Mouse (Mus musculus): Measurements from ENCODE around the gene Klrb1b. TPM values are rescaled to one million over a fixed set of nuclear protein-coding genes. Genes with fewer than 3 reads are reported as not detected.
A peak's percentile ranks its signal among the peaks of the same experiment; 100 is the strongest.
"Not testable (repeated sequence)": the region's sequence is repeated elsewhere in the genome, so short reads cannot be mapped to it uniquely, and the experiment has no call there.

Klrb1b gene
- polyA plus RNA-seq, 1 experiment from 2014 or later, result not detected

DNA sequence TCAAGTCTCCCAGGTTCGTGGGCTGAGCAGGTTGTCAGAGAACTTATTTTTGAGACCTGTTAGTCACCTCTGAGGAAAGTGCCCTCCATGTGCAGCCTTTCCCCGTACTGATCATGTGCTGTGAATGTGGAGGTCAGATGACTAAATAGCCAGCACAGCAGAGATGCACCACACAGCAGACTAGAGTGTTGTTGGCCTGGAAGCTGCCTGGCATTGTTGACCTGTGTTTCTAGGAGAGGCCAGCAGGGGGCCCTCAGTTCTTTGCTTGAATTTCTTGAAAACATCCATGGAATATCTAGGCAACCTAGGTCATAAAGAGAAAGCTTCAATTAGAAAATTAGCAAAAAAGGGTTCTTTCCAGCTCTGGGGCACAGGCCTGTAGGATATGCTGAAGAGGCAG, 23.8 kb upstream of the Klrb1b start:
- Histone ChIP-seq H3K9ac (replicated peaks) (no peak overlapping the region), H3K4me1 (0 out of 2 replicates have a peak, but pooled peaks cover 6% of the 10 kb centered on the region), H3K36me3 (no peaks in the 10 kb centered on the region), H3K27me3 (replicated peaks) (no peaks in the 10 kb centered on the region), H3K4me2 (no peak overlapping the region), H3K9me3 (replicated peaks) (no peaks in the 10 kb centered on the region), H3K27ac (replicated peaks) (no peak overlapping the region), H3K4me3 (replicated peaks) (no peak overlapping the region)
- ATAC-seq (ENCODE audit: low FRiP score), result peak; percentile 20; the same call in 1 of the 2 replicates
- WGBS, result 45% methylated on average over 2 of the region's 2 CpGs

DNA sequence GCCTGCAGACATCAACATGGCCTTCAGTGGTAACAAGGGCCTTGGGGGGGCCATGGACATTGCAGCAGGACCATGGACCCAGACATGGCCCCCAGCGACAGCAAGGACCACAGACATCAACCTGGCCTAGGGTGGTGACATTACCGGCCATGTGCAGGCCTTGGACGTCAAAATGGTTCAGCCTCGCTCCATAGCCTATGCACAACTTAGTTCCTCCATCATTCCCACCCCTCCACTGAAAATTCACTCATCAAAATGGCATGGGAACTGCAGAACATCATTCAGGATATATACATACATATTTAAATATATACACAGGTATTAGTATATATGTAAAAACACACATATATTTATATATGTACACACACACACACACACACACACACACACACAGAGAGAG, 21.3 kb upstream of the Klrb1b start:
- no peak overlapping the region for H3K27ac ChIP-seq (replicated peaks)
- no peaks in the 10 kb centered on the region for H3K27me3 ChIP-seq (replicated peaks)
- H3K36me3 ChIP-seq, result no peaks in the 10 kb centered on the region
- 91% methylated on average over 4 of the region's 4 CpGs for WGBS
- no peaks in the 10 kb centered on the region for H3K9me3 ChIP-seq (replicated peaks)
- peaks cover 11% of the 10 kb centered on the region for H3K4me1 ChIP-seq
- H3K9ac ChIP-seq (replicated peaks), result no peak overlapping the region
- H3K4me3 ChIP-seq (replicated peaks), result no peak overlapping the region
- no peak overlapping the region for H3K4me2 ChIP-seq
- no peak for ATAC-seq (ENCODE audit: low FRiP score)

DNA sequence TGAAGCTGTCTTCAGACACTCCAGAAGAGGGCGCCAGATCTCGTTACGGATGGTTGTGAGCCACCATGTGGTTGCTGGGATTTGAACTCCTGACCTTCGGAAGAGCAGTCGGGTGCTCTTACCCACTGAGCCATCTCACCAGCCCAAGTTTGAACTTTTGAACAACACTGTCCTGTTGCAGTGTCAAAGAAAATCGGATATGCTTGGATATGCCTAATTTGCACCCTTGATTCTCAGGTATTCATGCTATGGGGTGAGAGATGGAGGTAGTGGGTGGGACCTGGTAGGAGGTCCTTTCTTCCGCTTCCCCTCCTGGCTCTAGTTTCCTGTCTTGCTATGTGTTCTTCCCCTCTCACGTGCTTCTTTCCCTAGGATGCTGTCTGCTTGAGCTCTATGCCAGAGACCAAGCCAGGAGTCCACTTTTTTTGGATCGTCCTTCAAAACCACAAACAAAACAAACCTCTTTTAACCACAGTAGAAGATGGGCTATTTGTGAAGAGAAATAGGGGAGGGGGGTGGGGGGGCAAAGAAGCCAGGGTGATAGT, 19.9 kb upstream of the Klrb1b start:
- Histone ChIP-seq H3K4me1 (peaks cover 18% of the 10 kb centered on the region), H3K9me3 (replicated peaks) (no peaks in the 10 kb centered on the region), H3K36me3 (no peaks in the 10 kb centered on the region), H3K9ac (replicated peaks) (no peak overlapping the region), H3K4me2 (no peak overlapping the region), H3K27ac (replicated peaks) (no peak overlapping the region), H3K27me3 (replicated peaks) (no peaks in the 10 kb centered on the region), H3K4me3 (replicated peaks) (no peak overlapping the region)
- no peak for ATAC-seq (ENCODE audit: low FRiP score)
- WGBS, result 70% methylated on average over 6 of the region's 9 CpGs

DNA sequence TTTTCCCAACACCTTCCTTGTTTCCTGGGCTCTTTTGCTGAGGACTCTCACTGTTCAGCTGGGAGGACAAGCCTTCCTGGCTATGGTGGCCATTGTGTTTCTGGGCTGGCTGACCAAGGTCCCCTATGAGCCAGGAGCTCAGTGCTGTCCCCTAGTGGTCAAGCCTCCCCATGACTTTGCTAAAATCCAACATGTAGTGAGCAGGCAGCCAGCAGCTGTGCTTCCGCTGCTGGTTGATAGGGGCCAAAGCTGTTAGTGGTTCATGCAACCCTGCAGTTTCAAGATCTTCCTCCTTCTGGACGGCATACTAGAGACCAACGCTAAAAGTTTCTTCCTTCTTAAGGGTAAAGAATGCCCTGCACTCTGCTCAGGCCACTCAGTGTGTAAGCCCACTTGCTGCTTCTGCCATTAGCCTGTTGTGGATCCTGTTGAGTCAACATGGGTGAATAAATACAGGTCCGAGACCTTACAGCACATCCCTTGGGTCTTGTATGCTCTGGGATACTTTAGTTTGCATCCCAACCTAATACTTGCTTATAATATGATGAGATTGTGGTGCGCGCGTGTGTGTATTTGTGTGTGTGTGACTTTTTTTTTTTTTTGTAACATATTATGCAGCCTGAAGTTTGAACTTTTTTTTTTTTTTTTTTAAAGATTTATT, 19.3 kb upstream of the Klrb1b start:
- Histone ChIP-seq H3K4me3 (replicated peaks) (no peak overlapping the region), H3K9me3 (replicated peaks) (no peaks in the 10 kb centered on the region), H3K4me1 (peaks cover 18% of the 10 kb centered on the region), H3K9ac (replicated peaks) (no peak overlapping the region), H3K4me2 (peak overlapping the region; percentile 9; the same call in 1 of the 2 replicates), H3K27ac (replicated peaks) (0 out of 2 replicates have a peak overlapping the region, but pooled peaks have one; percentile 37), H3K27me3 (replicated peaks) (no peaks in the 10 kb centered on the region), H3K36me3 (no peaks in the 10 kb centered on the region)
- ATAC-seq (ENCODE audit: low FRiP score), result no peak
- 34% methylated on average over 7 of the region's 7 CpGs for WGBS

DNA sequence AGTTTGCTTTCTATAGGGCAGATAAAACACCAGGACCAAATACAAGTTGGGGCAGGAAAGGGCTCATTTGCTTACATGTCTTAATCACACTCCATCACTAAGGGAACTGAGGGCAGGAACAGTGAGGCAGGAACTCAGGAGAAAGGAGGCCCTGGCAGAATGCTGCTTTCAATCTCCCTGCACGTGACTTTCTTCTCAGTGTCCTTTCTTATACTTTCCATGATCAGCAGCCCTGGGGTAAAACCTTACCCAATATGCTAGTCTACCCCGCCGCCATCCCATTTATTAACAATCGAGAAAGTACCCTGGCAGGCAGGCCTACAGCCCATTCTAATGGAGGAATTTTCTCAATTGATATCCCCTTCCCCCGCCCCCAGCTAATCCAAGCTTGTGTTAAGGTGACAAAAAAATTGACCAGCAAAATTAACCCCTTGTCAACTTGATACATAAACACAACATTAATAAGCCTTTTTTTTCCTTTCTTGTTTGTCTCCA, 18.5 kb upstream of the Klrb1b start:
- H3K36me3 ChIP-seq, result no peaks in the 10 kb centered on the region
- H3K9ac ChIP-seq (replicated peaks), result 0 out of 2 replicates have a peak overlapping the region, but pooled peaks have one; percentile 14
- H3K27ac ChIP-seq (replicated peaks), result no peak overlapping the region
- ATAC-seq (ENCODE audit: low FRiP score), result no peak
- H3K4me1 ChIP-seq, result peaks cover 21% of the 10 kb centered on the region
- no peaks in the 10 kb centered on the region for H3K27me3 ChIP-seq (replicated peaks)
- no peaks in the 10 kb centered on the region for H3K9me3 ChIP-seq (replicated peaks)
- H3K4me3 ChIP-seq (replicated peaks), result peak overlapping the region; percentile 93
- WGBS, result 88% methylated on average over 5 of the region's 5 CpGs
- H3K4me2 ChIP-seq, result peak overlapping the region; percentile 69

DNA sequence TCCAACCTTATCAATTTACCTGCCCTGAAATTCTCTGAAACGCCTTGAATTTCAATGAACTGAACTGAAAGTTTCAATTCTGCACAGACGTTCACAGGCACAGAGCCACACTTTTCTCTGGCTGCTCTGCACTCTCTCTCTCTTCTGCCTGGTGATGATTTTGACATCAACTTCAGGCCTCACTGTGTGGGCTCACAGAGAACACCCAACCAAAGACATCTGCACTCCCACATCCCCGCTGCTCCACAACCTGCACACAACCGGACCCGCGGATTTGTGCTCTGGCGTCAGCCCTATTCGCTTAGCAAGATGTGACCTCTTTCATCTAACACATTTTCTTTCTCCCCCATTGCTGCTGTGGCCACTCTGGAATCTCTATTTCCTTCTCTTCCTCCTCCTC, 18.0 kb upstream of the Klrb1b start:
- H3K9ac ChIP-seq (replicated peaks), result 0 out of 2 replicates have a peak overlapping the region, but pooled peaks have one; percentile 14
- 35% methylated on average over 8 of the region's 8 CpGs for WGBS
- no peaks in the 10 kb centered on the region for H3K9me3 ChIP-seq (replicated peaks)
- 0 out of 2 replicates have a peak overlapping the region, but pooled peaks have one; percentile 91 for H3K27ac ChIP-seq (replicated peaks)
- H3K36me3 ChIP-seq, result no peaks in the 10 kb centered on the region
- H3K4me2 ChIP-seq, result peak overlapping the region; percentile 69
- H3K27me3 ChIP-seq (replicated peaks), result no peaks in the 10 kb centered on the region
- H3K4me1 ChIP-seq, result peaks cover 24% of the 10 kb centered on the region
- H3K4me3 ChIP-seq (replicated peaks), result peak overlapping the region; percentile 93
- ATAC-seq (ENCODE audit: low FRiP score), result no peak

DNA sequence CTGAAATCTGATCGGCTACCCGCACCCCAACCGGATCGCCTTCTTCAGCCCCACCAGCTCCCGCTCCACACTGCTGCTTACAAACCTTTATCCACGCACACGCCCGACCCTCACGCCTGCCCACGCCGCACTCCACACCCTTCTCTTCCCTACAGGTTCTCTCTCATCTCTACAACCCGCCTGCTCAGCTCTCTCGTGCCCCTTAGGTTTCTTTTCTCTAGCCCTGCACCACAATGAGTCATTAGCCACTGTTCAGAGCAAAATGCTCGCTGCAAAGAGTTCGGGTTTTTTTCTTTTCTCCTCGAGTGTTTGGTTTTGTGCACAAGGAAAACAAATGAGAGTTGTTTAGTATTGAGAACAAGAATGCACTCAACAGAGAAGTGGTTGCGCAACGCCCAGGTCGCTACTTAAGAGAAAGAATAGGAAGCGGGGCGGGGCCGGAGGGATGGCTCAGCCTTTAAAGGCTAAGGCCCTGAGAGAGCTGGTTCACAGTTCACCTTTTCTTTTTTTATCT, 17.4 kb upstream of the Klrb1b start:
- under 1% methylated on average over 22 of the region's 22 CpGs for WGBS
- peak; percentile 52 for ATAC-seq (ENCODE audit: low FRiP score)
- peak overlapping the region; percentile 91 for H3K27ac ChIP-seq (replicated peaks)

DNA sequence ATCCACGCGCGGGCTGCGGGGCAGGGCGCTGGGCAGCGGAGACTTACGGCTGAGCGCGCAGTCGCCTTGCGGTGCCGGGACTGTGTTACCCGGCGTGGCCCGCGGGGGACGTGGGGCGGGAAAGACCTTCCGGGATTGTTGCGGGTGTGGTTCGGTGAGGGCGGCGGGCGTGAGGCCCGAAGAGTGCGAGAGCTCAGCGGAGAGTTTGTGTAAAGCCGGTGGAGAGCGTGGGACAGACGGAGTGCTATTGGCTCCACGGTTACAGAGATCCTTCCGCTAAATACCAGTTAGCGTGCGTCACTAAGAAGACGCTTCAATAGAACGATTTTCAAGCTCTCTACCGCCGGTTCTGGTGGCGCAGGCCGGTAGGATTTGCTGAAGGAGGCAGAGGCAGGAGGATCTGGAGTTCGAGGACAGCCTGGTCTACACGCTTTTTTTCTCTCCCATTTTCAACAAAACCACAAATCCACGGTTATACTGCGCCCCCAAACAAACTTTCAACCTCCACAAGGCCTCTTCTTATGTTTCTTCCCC, 16.9 kb upstream of the Klrb1b start:
- H3K9ac ChIP-seq (replicated peaks), result peak overlapping the region; percentile 76
- no peaks in the 10 kb centered on the region for H3K27me3 ChIP-seq (replicated peaks)
- H3K36me3 ChIP-seq, result no peaks in the 10 kb centered on the region
- H3K4me3 ChIP-seq (replicated peaks), result peak overlapping the region; percentile 93
- peak; percentile 84 for ATAC-seq (ENCODE audit: low FRiP score)
- under 1% methylated on average over 41 of the region's 44 CpGs for WGBS
- H3K9me3 ChIP-seq (replicated peaks), result no peaks in the 10 kb centered on the region
- H3K4me2 ChIP-seq, result peak overlapping the region; percentile 69
- peak overlapping the region; percentile 95 for H3K27ac ChIP-seq (replicated peaks)
- peaks cover 24% of the 10 kb centered on the region for H3K4me1 ChIP-seq

More for the DNA sequence above, 17.4 kb upstream of the Klrb1b start:
- H3K4me1 ChIP-seq, result peaks cover 24% of the 10 kb centered on the region
- no peaks in the 10 kb centered on the region for H3K27me3 ChIP-seq (replicated peaks)
- no peaks in the 10 kb centered on the region for H3K9me3 ChIP-seq (replicated peaks)
- H3K4me2 ChIP-seq, result peak overlapping the region; percentile 69
- H3K9ac ChIP-seq (replicated peaks), result peak overlapping the region; percentile 76
- no peaks in the 10 kb centered on the region for H3K36me3 ChIP-seq
- peak overlapping the region; percentile 93 for H3K4me3 ChIP-seq (replicated peaks)

DNA sequence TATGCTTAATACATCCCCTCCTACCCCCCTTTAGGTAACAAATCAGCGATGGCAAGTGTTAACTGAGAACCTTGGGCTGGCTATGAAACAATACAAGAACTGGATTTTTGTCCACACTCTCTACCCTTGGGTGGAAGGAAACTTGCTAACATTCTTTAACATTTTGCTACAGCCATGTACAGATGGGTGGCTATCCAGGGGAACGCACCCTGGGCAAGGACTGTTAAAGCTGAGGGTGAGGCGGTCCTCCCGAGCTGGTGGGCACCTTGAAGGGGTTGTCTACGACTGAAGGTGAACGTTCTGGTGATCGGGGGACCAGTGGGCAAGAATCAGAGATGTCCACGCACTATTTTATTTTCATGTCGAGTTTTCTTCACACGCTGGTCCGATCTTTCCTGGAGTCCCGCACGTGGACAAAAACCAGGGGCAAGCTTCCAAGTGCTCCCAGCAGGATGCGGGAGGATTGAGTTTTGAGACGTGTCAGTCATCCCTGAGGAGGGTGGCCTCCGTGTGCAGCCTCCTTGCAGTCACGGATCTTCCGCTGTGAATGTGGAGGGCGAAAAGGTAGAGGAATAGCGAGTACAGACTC, 16.3 kb upstream of the Klrb1b start:
- H3K4me3 ChIP-seq (replicated peaks), result peak overlapping the region; percentile 93
- WGBS, result 1% methylated on average over 20 of the region's 20 CpGs
- peak overlapping the region; percentile 95 for H3K27ac ChIP-seq (replicated peaks)
- no peaks in the 10 kb centered on the region for H3K9me3 ChIP-seq (replicated peaks)
- H3K4me2 ChIP-seq, result peak overlapping the region; percentile 69
- no peaks in the 10 kb centered on the region for H3K36me3 ChIP-seq
- H3K27me3 ChIP-seq (replicated peaks), result no peaks in the 10 kb centered on the region
- peak overlapping the region; percentile 73 for H3K9ac ChIP-seq (replicated peaks)
- no peak for ATAC-seq (ENCODE audit: low FRiP score)
- H3K4me1 ChIP-seq, result peaks cover 26% of the 10 kb centered on the region

DNA sequence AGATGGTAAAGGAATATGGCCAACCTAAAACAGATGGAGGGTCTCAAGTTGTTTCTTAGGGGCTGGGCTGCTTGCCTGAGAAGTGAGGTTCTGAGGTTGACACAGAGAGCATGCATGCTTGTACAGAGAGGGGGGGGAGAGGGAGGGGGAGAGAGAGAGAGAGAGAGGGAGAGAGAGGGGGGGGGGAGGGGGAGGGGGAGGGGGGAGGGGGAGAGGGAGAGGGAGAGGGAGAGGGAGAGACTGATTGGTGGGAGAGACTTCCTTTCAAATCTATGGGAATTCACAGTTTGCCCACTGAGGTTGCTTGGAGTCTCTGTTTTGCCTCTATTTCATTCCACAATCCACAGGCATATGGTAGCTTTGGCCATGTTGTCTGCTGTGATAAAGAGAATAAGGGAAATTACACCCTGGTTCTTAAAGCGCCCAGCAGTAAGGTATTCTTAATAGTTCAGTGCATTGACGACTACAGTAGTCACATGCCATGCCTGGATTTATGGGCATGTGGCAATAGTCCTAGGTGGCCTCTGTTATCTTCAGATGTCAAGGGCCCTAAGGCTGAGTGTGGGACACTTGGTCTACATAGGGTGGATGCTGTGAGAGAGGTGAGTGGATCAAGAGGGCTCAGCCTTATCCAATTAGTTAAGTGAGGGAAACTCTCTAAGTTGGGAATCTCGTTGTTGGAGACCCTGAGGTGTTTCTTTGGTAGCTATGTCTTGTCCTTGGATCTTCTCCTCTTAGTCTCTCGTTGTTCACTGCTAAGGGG, 15.4 kb upstream of the Klrb1b start:
- peaks cover 33% of the 10 kb centered on the region for H3K4me1 ChIP-seq
- H3K9me3 ChIP-seq (replicated peaks), result no peaks in the 10 kb centered on the region
- no peak for ATAC-seq (ENCODE audit: low FRiP score)

DNA sequence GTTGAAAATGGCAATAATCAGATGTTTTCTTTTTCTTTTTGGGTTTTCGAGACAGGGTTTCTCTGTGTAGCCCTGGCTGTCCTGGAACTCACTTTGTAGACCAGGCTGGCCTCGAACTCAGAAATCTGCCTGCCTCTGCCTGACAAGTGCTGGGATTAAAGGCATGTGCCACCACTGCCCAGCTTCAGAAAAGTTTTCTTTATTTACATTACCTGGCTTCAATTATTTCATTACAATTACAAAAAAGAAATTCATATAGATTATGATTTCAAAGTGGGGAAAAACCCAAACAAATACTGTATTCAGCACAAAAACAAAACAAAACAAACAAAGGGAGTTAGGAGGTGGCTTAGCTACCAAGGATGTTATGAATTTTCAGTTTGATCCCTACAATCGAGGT, 14.5 kb upstream of the Klrb1b start:
- not testable (repeated sequence) for H3K27ac ChIP-seq (replicated peaks); ATAC-seq (ENCODE audit: low FRiP score); H3K36me3 ChIP-seq; H3K27me3 ChIP-seq (replicated peaks); H3K9me3 ChIP-seq (replicated peaks); H3K9ac ChIP-seq (replicated peaks); H3K4me2 ChIP-seq; H3K4me3 ChIP-seq (replicated peaks)
- peaks cover 33% of the 10 kb centered on the region for H3K4me1 ChIP-seq
- WGBS, result 88% methylated on average over 3 of the region's 3 CpGs

More for the DNA sequence above, 15.4 kb upstream of the Klrb1b start:
- 50% methylated on average over 4 of the region's 4 CpGs for WGBS
- H3K4me2 ChIP-seq, result peak overlapping the region; percentile 69
- peak overlapping the region; percentile 73 for H3K9ac ChIP-seq (replicated peaks)
- H3K27ac ChIP-seq (replicated peaks), result 0 out of 2 replicates have a peak overlapping the region, but pooled peaks have one; percentile 18
- H3K4me3 ChIP-seq (replicated peaks), result peak overlapping the region; percentile 93
- no peaks in the 10 kb centered on the region for H3K36me3 ChIP-seq
- H3K27me3 ChIP-seq (replicated peaks), result no peaks in the 10 kb centered on the region

Measured in neural tube, embryonic 15.5 days (tissue).